Mouse (Mus musculus): ENCODE data around the gene Scamp3. TPM values are rescaled to one million over a fixed set of nuclear protein-coding genes. Genes with fewer than 3 reads are reported as not detected.

The Scamp3 gene
- polyA plus RNA-seq, 1 experiment from 2014 or later: 79.6 TPM

Other genes starting within 250 kb of the Scamp3 start
- gene Ash1l, start 226.9 kb upstream of the Scamp3 start, polyA plus RNA-seq (2018): 11.3 to 14.9 TPM (median 12.2 TPM) in 3 replicates
- 20.8 to 37.1 TPM (median 35.9 TPM) in 3 replicates for gene Dap3, start 226.3 kb upstream of the Scamp3 start, polyA plus RNA-seq (2018)
- 8.1 to 14.4 TPM (median 11.2 TPM) in 3 replicates for gene Rusc1, start 84.2 kb upstream of the Scamp3 start, polyA plus RNA-seq (2018)
- gene Gm43738, start 76.4 kb upstream of the Scamp3 start, polyA plus RNA-seq (2018): not detected in 3 replicates
- gene Fdps, start 75.5 kb upstream of the Scamp3 start, polyA plus RNA-seq (2018): 31.5 to 168 TPM (median 106 TPM) in 3 replicates
- not detected in 3 replicates for gene Pklr, start 41.3 kb upstream of the Scamp3 start, polyA plus RNA-seq (2018)
- gene Hcn3, start 17.3 kb upstream of the Scamp3 start, polyA plus RNA-seq (2018): 0.11 to 0.20 TPM (median 0.15 TPM) in 3 replicates
- gene Clk2, start 12.7 kb upstream of the Scamp3 start, polyA plus RNA-seq (2018): 19.9 to 35.6 TPM (median 25.1 TPM) in 3 replicates
- 1.1 to 4.4 TPM (median 1.9 TPM) in 3 replicates for gene Fam189b, start 5.7 kb downstream of the Scamp3 start, polyA plus RNA-seq (2018)
- gene Gba, start 25.5 kb downstream of the Scamp3 start, polyA plus RNA-seq (2018): 205 to 294 TPM (median 220 TPM) in 3 replicates
- gene Thbs3, start 37.7 kb downstream of the Scamp3 start, polyA plus RNA-seq (2018): 0.17 to 0.68 TPM (median 0.34 TPM) in 3 replicates
- 55.2 to 102 TPM (median 79.3 TPM) in 3 replicates for gene Mtx1, start 49.6 kb downstream of the Scamp3 start, polyA plus RNA-seq (2018)
- gene Muc1, start 51.6 kb downstream of the Scamp3 start, polyA plus RNA-seq (2018): not detected in 3 replicates
- 30.5 to 54.3 TPM (median 43.8 TPM) in 3 replicates for gene Krtcap2, start 68.5 kb downstream of the Scamp3 start, polyA plus RNA-seq (2018)
- 0.22 TPM in 1 of 3 replicates, not detected in the others for gene Trim46, start 68.8 kb downstream of the Scamp3 start, polyA plus RNA-seq (2018)
- 23.7 to 90.4 TPM (median 70.3 TPM) in 3 replicates for gene Dpm3, start 81.9 kb downstream of the Scamp3 start, polyA plus RNA-seq (2018)
- 18.0 to 31.9 TPM (median 31.9 TPM) in 3 replicates for gene Slc50a1, start 93.1 kb downstream of the Scamp3 start, polyA plus RNA-seq (2018)
- gene Efna1, start 103.7 kb downstream of the Scamp3 start, polyA plus RNA-seq (2018): 0.20 to 0.25 TPM in 2 of 3 replicates, not detected in the other
- not detected in 3 replicates for gene Efna3, start 145.5 kb downstream of the Scamp3 start, polyA plus RNA-seq (2018)
- gene Efna4, start 160.6 kb downstream of the Scamp3 start, polyA plus RNA-seq (2018): not detected in 3 replicates
- 143 to 250 TPM (median 157 TPM) in 3 replicates for gene Adam15, start 172.5 kb downstream of the Scamp3 start, polyA plus RNA-seq (2018)
- gene Dcst2, start 184.5 kb downstream of the Scamp3 start, polyA plus RNA-seq (2018): not detected in 3 replicates
- gene Dcst1, start 187.8 kb downstream of the Scamp3 start, polyA plus RNA-seq (2018): not detected in 3 replicates
- 41.6 to 50.1 TPM (median 42.1 TPM) in 3 replicates for gene Zbtb7b, start 217.3 kb downstream of the Scamp3 start, polyA plus RNA-seq (2018)
- gene Lenep, start 225.3 kb downstream of the Scamp3 start, polyA plus RNA-seq (2018): not detected in 3 replicates
- gene Flad1, start 234.4 kb downstream of the Scamp3 start, polyA plus RNA-seq (2018): 11.3 to 17.1 TPM (median 16.4 TPM) in 3 replicates
- gene Cks1b, start 240.9 kb downstream of the Scamp3 start, polyA plus RNA-seq (2018): 6.1 to 27.6 TPM (median 13.1 TPM) in 3 replicates
- 32.7 to 33.3 TPM (median 32.9 TPM) in 3 replicates for gene Shc1, start 241.0 kb downstream of the Scamp3 start, polyA plus RNA-seq (2018)

Measured in macrophage (primary cell).